Mouse (Mus musculus) thymus, adult 2 months (tissue): ENCODE data around the gene Unc13a.

ENCODE experiments used
- CTCF ChIP-seq: fragments of 200-500 bp; IDR thresholded peaks from 2 replicates; pipeline ENCODE4 v1.5.1; 2012; ENCODE audit warnings: mild to moderate bottlenecking, control low read depth, low read length, moderate library complexity, borderline replicate concordance; ENCODE audit not compliant: control insufficient read depth, poor library complexity, insufficient read depth; ENCODE audit errors: extremely low read depth
- POLR2A ChIP-seq: fragments of 200-500 bp; IDR thresholded peaks from 2 replicates; pipeline ENCODE4 v1.6.1; 2012; ENCODE audit warnings: mild to moderate bottlenecking, low read length, control low read depth, moderate library complexity; ENCODE audit not compliant: control insufficient read depth, poor library complexity, insufficient read depth; ENCODE audit errors: extremely low read depth

DNA sequence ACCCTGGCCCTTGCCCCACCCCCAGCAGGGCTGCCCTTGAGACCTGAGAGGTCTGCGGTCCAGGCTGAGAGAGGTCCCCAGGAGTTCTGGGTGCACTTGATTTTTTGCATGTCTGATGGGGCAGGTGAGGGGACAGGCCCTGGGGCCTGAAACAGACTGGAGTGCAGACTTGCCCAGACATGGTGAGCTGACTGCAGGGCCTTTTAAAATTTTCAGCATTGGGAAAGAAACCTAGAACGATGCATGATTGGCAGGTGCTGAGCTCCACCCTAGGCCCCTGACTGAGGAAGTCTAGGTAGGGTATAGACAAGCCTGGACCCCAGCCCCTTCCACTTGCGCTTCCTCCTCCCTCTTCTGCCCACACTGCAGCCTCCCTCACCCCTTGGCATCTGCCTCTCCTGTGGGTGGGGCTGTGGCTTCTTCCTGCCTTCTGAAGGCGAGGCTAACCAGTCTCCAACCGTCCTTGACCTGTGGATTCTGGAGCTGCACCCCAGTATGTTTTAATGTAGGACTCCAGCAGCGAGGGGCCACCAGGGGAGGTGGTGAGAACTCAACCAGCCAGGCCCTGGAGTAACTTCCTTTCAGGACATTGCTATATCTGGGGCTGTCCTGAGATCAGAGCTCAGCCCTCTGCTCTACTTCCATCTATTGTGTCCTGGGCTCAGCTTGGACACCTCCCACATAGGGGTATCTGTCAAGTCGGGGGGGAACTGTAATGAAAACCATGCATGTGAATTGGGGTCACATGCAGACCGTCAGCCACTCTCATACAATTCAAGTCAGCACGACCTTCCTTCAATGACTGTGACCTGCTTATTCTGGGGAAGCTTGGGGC is 44.1 kb downstream of the Unc13a start:
- TF ChIP-seq CTCF, result no peak
- TF ChIP-seq POLR2A, result no peak
